Mouse (Mus musculus): Measurements from ENCODE around the gene Prim2.

Gene Prim2

GRCm38 (mm10) chr1:33608133-33608532 lies 61.5 kb downstream of the Prim2 start:
- no peak for DNase-seq (ENCODE audit: low read depth, low spot score)
- H3K27me3 ChIP-seq (ENCODE audit: control insufficient read depth, insufficient read depth, low read length, poor library complexity, severe bottlenecking): no peaks in the 10 kb centered on the region

GRCm38 (mm10) chr1:33604087-33604699 lies 65.4 kb downstream of the Prim2 start:
- Histone ChIP-seq H3K36me3 (ENCODE audit: control insufficient read depth, insufficient read depth, low read length, poor library complexity, severe bottlenecking) (0 out of 2 replicates have a peak, but pooled peaks cover 2% of the 10 kb centered on the region), H3K27me3 (ENCODE audit: control insufficient read depth, insufficient read depth, low read length, poor library complexity, severe bottlenecking) (no peaks in the 10 kb centered on the region)
- no peak for DNase-seq (ENCODE audit: low read depth, low spot score)

More at GRCm38 (mm10) chr1:33608133-33608532, 61.5 kb downstream of the Prim2 start:
- H3K36me3 ChIP-seq (ENCODE audit: control insufficient read depth, insufficient read depth, low read length, poor library complexity, severe bottlenecking): 0 out of 2 replicates have a peak, but pooled peaks cover 2% of the 10 kb centered on the region

GRCm38 (mm10) chr1:33599698-33600097 lies 69.9 kb downstream of the Prim2 start:
- DNase-seq (ENCODE audit: low read depth, low spot score): no peak
- Histone ChIP-seq H3K36me3 (ENCODE audit: control insufficient read depth, insufficient read depth, low read length, poor library complexity, severe bottlenecking) (no peaks in the 10 kb centered on the region), H3K27me3 (ENCODE audit: control insufficient read depth, insufficient read depth, low read length, poor library complexity, severe bottlenecking) (no peaks in the 10 kb centered on the region)

GRCm38 (mm10) chr1:33599019-33599667 lies 70.5 kb downstream of the Prim2 start:
- no peak for DNase-seq (ENCODE audit: low read depth, low spot score)
- Histone ChIP-seq H3K36me3 (ENCODE audit: control insufficient read depth, insufficient read depth, low read length, poor library complexity, severe bottlenecking) (no peaks in the 10 kb centered on the region), H3K27me3 (ENCODE audit: control insufficient read depth, insufficient read depth, low read length, poor library complexity, severe bottlenecking) (no peaks in the 10 kb centered on the region)

- peak; percentile 47 for DNase-seq (ENCODE audit: low read depth, low spot score)
Observed at GRCm38 (mm10) chr1:33597043-33597442, 72.6 kb downstream of the Prim2 start.

GRCm38 (mm10) chr1:33595936-33596335 lies 73.7 kb downstream of the Prim2 start:
- no peaks in the 10 kb centered on the region for H3K36me3 ChIP-seq (ENCODE audit: control insufficient read depth, insufficient read depth, low read length, poor library complexity, severe bottlenecking)
- H3K27me3 ChIP-seq (ENCODE audit: control insufficient read depth, insufficient read depth, low read length, poor library complexity, severe bottlenecking): no peaks in the 10 kb centered on the region
- DNase-seq (ENCODE audit: low read depth, low spot score): peak; percentile 41

More at GRCm38 (mm10) chr1:33597043-33597442, 72.6 kb downstream of the Prim2 start:
- no peaks in the 10 kb centered on the region for H3K27me3 ChIP-seq (ENCODE audit: control insufficient read depth, insufficient read depth, low read length, poor library complexity, severe bottlenecking)
- no peaks in the 10 kb centered on the region for H3K36me3 ChIP-seq (ENCODE audit: control insufficient read depth, insufficient read depth, low read length, poor library complexity, severe bottlenecking)

GRCm38 (mm10) chr1:33594966-33595365 lies 74.6 kb downstream of the Prim2 start:
- no peaks in the 10 kb centered on the region for H3K27me3 ChIP-seq (ENCODE audit: control insufficient read depth, insufficient read depth, low read length, poor library complexity, severe bottlenecking)
- no peak for DNase-seq (ENCODE audit: low read depth, low spot score)
- H3K36me3 ChIP-seq (ENCODE audit: control insufficient read depth, insufficient read depth, low read length, poor library complexity, severe bottlenecking): no peaks in the 10 kb centered on the region

- no peaks in the 10 kb centered on the region for H3K36me3 ChIP-seq (ENCODE audit: control insufficient read depth, insufficient read depth, low read length, poor library complexity, severe bottlenecking)
- no peaks in the 10 kb centered on the region for H3K27me3 ChIP-seq (ENCODE audit: control insufficient read depth, insufficient read depth, low read length, poor library complexity, severe bottlenecking)
- no peak for DNase-seq (ENCODE audit: low read depth, low spot score)
Observed at GRCm38 (mm10) chr1:33593718-33594388, 75.7 kb downstream of the Prim2 start.

- Histone ChIP-seq H3K36me3 (ENCODE audit: control insufficient read depth, insufficient read depth, low read length, poor library complexity, severe bottlenecking) (no peaks in the 10 kb centered on the region), H3K27me3 (ENCODE audit: control insufficient read depth, insufficient read depth, low read length, poor library complexity, severe bottlenecking) (no peaks in the 10 kb centered on the region)
- DNase-seq (ENCODE audit: low read depth, low spot score): peak; percentile 43
Observed at GRCm38 (mm10) chr1:33591997-33592608, 77.5 kb downstream of the Prim2 start.

- Histone ChIP-seq H3K36me3 (ENCODE audit: control insufficient read depth, insufficient read depth, low read length, poor library complexity, severe bottlenecking) (no peaks in the 10 kb centered on the region), H3K27me3 (ENCODE audit: control insufficient read depth, insufficient read depth, low read length, poor library complexity, severe bottlenecking) (no peaks in the 10 kb centered on the region)
- no peak for DNase-seq (ENCODE audit: low read depth, low spot score)
Observed at GRCm38 (mm10) chr1:33590556-33591411, 78.8 kb downstream of the Prim2 start.

GRCm38 (mm10) chr1:33589531-33589930 lies 80.1 kb downstream of the Prim2 start:
- DNase-seq (ENCODE audit: low read depth, low spot score): peak; percentile 23
- Histone ChIP-seq H3K27me3 (ENCODE audit: control insufficient read depth, insufficient read depth, low read length, poor library complexity, severe bottlenecking) (no peaks in the 10 kb centered on the region), H3K36me3 (ENCODE audit: control insufficient read depth, insufficient read depth, low read length, poor library complexity, severe bottlenecking) (no peaks in the 10 kb centered on the region)

GRCm38 (mm10) chr1:33588557-33588956 lies 81.0 kb downstream of the Prim2 start:
- no peaks in the 10 kb centered on the region for H3K36me3 ChIP-seq (ENCODE audit: control insufficient read depth, insufficient read depth, low read length, poor library complexity, severe bottlenecking)
- no peak for DNase-seq (ENCODE audit: low read depth, low spot score)
- no peaks in the 10 kb centered on the region for H3K27me3 ChIP-seq (ENCODE audit: control insufficient read depth, insufficient read depth, low read length, poor library complexity, severe bottlenecking)

- H3K36me3 ChIP-seq (ENCODE audit: control insufficient read depth, insufficient read depth, low read length, poor library complexity, severe bottlenecking): no peaks in the 10 kb centered on the region
- no peaks in the 10 kb centered on the region for H3K27me3 ChIP-seq (ENCODE audit: control insufficient read depth, insufficient read depth, low read length, poor library complexity, severe bottlenecking)
- no peak for DNase-seq (ENCODE audit: low read depth, low spot score)
Observed at GRCm38 (mm10) chr1:33584590-33584978, 85.0 kb downstream of the Prim2 start.
